ENCODE assay signal across 14 mouse cellular contexts in genomic region chr2:166899161-166899560, GRCm38 (mm10).
"Had no signal": no experiment of that assay in that cellular context is flagged by ENCODE, and none has a peak within 500 bp of the region (broad histone marks: within the 10 kb centered on the region; RNA-seq: fewer than 3 reads in every experiment).

No protein-coding gene starts in this region.

- H3K4me1 ChIP-seq: kidney, embryonic 15.5 days; lung, embryonic 15.5 days; midbrain, embryonic 15.5 days; neural tube, embryonic 12.5 days had no signal

- H3K4me3 ChIP-seq: kidney, embryonic 15.5 days; limb, embryonic 10.5 days; lung, embryonic 15.5 days; midbrain, embryonic 15.5 days; neural tube, embryonic 12.5 days had no signal

- DNase-seq: kidney, adult 2 months; kidney, postnatal 14 days; liver, postnatal 0 days; lung, postnatal 14 days; spleen, adult 18-20 months; thymus, adult 2 months; thymus, postnatal 36 days had no signal

- H3K9me3 ChIP-seq: kidney, embryonic 15.5 days; limb, embryonic 10.5 days; lung, embryonic 15.5 days; midbrain, embryonic 15.5 days; neural tube, embryonic 12.5 days had no signal

- H3K36me3 ChIP-seq: midbrain, embryonic 15.5 days had no signal

- ATAC-seq: liver, postnatal 0 days; midbrain, embryonic 15.5 days had no signal

- H3K27ac ChIP-seq: kidney, embryonic 15.5 days; limb, embryonic 10.5 days; lung, embryonic 15.5 days; macrophage; midbrain, embryonic 15.5 days; neural tube, embryonic 12.5 days had no signal

- H3K4me2 ChIP-seq: kidney, embryonic 15.5 days; liver, embryonic 11.5 days; lung, embryonic 15.5 days; midbrain, embryonic 15.5 days; neural tube, embryonic 12.5 days had no signal

- H3K9ac ChIP-seq: kidney, embryonic 15.5 days; liver, postnatal 0 days; lung, embryonic 15.5 days; midbrain, embryonic 15.5 days; neural tube, embryonic 12.5 days had no signal

- H3K27me3 ChIP-seq: kidney, embryonic 15.5 days; lung, embryonic 15.5 days; midbrain, embryonic 15.5 days; neural tube, embryonic 12.5 days had no signal
